Mouse (Mus musculus): Measurements from ENCODE around the gene Mpc2.

Mpc2 gene

DNA sequence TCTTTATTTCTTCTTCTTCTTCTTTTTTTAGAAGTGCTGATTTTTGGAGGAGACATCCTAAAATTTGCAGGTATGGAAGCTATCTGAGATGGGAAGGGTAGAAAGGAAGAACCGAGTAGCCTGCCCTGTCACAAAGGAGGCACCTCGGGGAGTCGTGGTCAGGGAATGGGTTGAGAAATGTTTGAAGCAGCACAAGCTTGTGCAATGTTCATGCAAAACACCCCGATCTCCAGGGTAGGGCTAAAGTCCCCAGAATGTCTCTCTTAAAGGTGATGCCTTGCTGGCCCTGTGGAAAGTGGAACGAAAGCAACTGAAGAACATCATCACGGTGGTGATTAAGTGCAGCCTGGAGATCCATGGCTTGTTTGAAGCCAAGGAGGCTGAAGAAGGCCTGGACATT is 45.9 kb downstream of the Mpc2 start:
- no peak for DNase-seq

GRCm38 (mm10) chr1:165510161-165510560 is 49.7 kb downstream of the Mpc2 start:
- DNase-seq, result no peak

- no peak for DNase-seq
Observed at GRCm38 (mm10) chr1:165520716-165521115, 60.3 kb downstream of the Mpc2 start.

Data from right cerebral cortex, postnatal 25 days (tissue).